Mouse (Mus musculus) lung, adult 2 months (tissue): Measurements from ENCODE around the gene Sele.

Experiments used
- CTCF ChIP-seq: fragments of 200-500 bp; IDR thresholded peaks from 2 replicates; pipeline ENCODE4 v1.5.1; 2011; ENCODE audit warnings: mild to moderate bottlenecking, low read length, control low read depth; ENCODE audit not compliant: insufficient read depth
- POLR2A ChIP-seq: fragments of 200-500 bp; IDR thresholded peaks from 2 replicates; pipeline ENCODE4 v1.6.1; 2011; ENCODE audit warnings: low read depth, mild to moderate bottlenecking, control low read depth, low read length, borderline replicate concordance; ENCODE audit errors: extremely low read depth

DNA sequence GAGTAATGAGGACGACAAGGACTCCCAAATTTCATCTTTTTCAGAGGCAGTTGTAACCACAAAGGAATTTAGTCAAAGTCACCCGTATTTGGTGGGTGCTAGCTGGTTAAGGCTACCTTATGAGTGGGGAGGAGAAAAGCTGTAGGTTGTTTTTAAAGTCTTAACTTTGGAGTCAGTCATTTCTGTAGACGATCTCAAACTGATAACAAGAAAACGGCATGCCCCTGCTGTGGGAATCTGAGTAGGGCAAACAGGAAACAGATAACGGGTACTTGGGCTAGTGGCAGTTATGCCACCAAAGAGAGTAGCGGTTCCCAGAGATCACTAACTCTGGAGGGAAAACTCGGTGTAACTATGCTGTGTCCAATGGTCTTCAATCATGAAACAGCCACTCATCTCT is 25.8 kb downstream of the Sele start:
- TF ChIP-seq POLR2A (no peak), CTCF (no peak)
